Mouse (Mus musculus) heart, postnatal 36 days (tissue): ENCODE results near the gene Cd80. TPM values are rescaled to one million over a fixed set of nuclear protein-coding genes. Genes with fewer than 3 reads are reported as not detected.
A peak's percentile ranks its signal among the peaks of the same experiment; 100 is the strongest.
"Not testable (repeated sequence)": the region's sequence is repeated elsewhere in the genome, so short reads cannot be mapped to it uniquely, and the experiment has no call there.

ENCODE experiments used
- DNase-seq, 2 experiments: peaks; one replicate each; pipeline ENCODE4 v3.0.0; 2021 to 2022
- intact Hi-C: fragments of 180-260 bp; cut with DNase I; formaldehyde crosslinking; loops from one replicate; pipeline ENCODE4 v1.15.1; 2025
- total RNA-seq, 2 experiments: library from RNA; stranded (reverse); gene quantifications; 2 replicates each; pipeline ENCODE4 v1.2.3; 2021

Gene Cd80
- total RNA-seq, 2 experiments from 2014 or later = 0.56 to 0.79 TPM

GRCm38 (mm10) chr16:38468706-38469018 is 13.3 kb downstream of the Cd80 start:
- no peak for DNase-seq
- intact Hi-C loops = no loop called here

- DNase-seq = no peak
- intact Hi-C loops = no loop called here
These were observed 14.1 kb downstream of the Cd80 start for GRCm38 (mm10) chr16:38469437-38469836.

GRCm38 (mm10) chr16:38471697-38472506 is 16.5 kb downstream of the Cd80 start:
- DNase-seq = no peak
- intact Hi-C loops = no loop called here

- DNase-seq = no peak
- intact Hi-C loops = no loop called here
These were observed 17.1 kb downstream of the Cd80 start for GRCm38 (mm10) chr16:38472507-38472873.

- intact Hi-C loops = no loop called here
- DNase-seq = no peak
These were observed 18.3 kb downstream of the Cd80 start for GRCm38 (mm10) chr16:38473661-38474060.

GRCm38 (mm10) chr16:38474677-38475286 is 19.4 kb downstream of the Cd80 start:
- intact Hi-C loops = no loop called here
- no peak for DNase-seq

GRCm38 (mm10) chr16:38475681-38476311 is 20.4 kb downstream of the Cd80 start:
- intact Hi-C loops = no loop called here
- DNase-seq = no peak

- intact Hi-C loops = no loop called here
- DNase-seq = peak; percentile 48 to 58
These were observed 21.2 kb downstream of the Cd80 start for GRCm38 (mm10) chr16:38476312-38477240.

- DNase-seq, intact Hi-C loops: not testable (repeated sequence)
These were observed 21.9 kb downstream of the Cd80 start for GRCm38 (mm10) chr16:38477241-38477608.

- intact Hi-C loops = no loop called here
- no peak for DNase-seq
These were observed 22.9 kb downstream of the Cd80 start for GRCm38 (mm10) chr16:38478296-38478695.

- no peak for DNase-seq
- intact Hi-C loops = no loop called here
These were observed 26.0 kb downstream of the Cd80 start for GRCm38 (mm10) chr16:38481327-38481726.

- intact Hi-C loops = loop anchor here (1.0 kb wide), 1 partner anchor 138 kb away; no protein-coding TSS in a partner anchor
- peak; percentile 49 to 61 for DNase-seq
These were observed 27.6 kb downstream of the Cd80 start for GRCm38 (mm10) chr16:38482780-38483562.

- DNase-seq = no peak
- intact Hi-C loops = no loop called here
These were observed 28.4 kb downstream of the Cd80 start for GRCm38 (mm10) chr16:38483582-38484309.

GRCm38 (mm10) chr16:38492551-38492950 is 37.2 kb downstream of the Cd80 start:
- intact Hi-C loops = no loop called here
- no peak for DNase-seq

GRCm38 (mm10) chr16:38493890-38494289 is 38.5 kb downstream of the Cd80 start:
- DNase-seq = no peak

GRCm38 (mm10) chr16:38496604-38497140 is 41.3 kb downstream of the Cd80 start:
- no peak for DNase-seq
- intact Hi-C loops = no loop called here

More at GRCm38 (mm10) chr16:38493890-38494289, 38.5 kb downstream of the Cd80 start:
- intact Hi-C loops = no loop called here

- no peak for DNase-seq
- intact Hi-C loops = loop anchor here (10.0 kb wide), 1 partner anchor 508 kb away; no protein-coding TSS in a partner anchor
These were observed 47.1 kb downstream of the Cd80 start for GRCm38 (mm10) chr16:38502469-38502868.

- DNase-seq = no peak
- intact Hi-C loops = loop anchor here (10.0 kb wide), 1 partner anchor 509 kb away; no protein-coding TSS in a partner anchor
These were observed 48.2 kb downstream of the Cd80 start for GRCm38 (mm10) chr16:38503528-38503927.
